Mouse (Mus musculus) right cerebral cortex, adult 2 months (tissue): ENCODE measurements around the gene Zfyve27.
A peak's percentile ranks its signal among the peaks of the same experiment; 100 is the strongest.

ENCODE experiments used
- DNase-seq, 2 experiments: peaks; one replicate each; pipeline ENCODE4 v3.0.0; 2021 to 2022; ENCODE audit warnings: low spot score in 2 of 2

Gene Zfyve27

GRCm38 (mm10) chr19:42177461-42177860 is 13.7 kb downstream of the Zfyve27 start:
- DNase-seq, result no peak

GRCm38 (mm10) chr19:42179356-42179755 is 15.6 kb downstream of the Zfyve27 start:
- no peak for DNase-seq

GRCm38 (mm10) chr19:42182673-42183072 is 18.9 kb downstream of the Zfyve27 start:
- DNase-seq, result no peak

GRCm38 (mm10) chr19:42189735-42190134 is 26.0 kb downstream of the Zfyve27 start:
- no peak for DNase-seq

GRCm38 (mm10) chr19:42190494-42190893 is 26.7 kb downstream of the Zfyve27 start:
- peak; percentile 59 to 62 for DNase-seq

- DNase-seq, result no peak
Measured at GRCm38 (mm10) chr19:42193311-42193710, 29.6 kb downstream of the Zfyve27 start.

GRCm38 (mm10) chr19:42196378-42196777 is 32.6 kb downstream of the Zfyve27 start:
- DNase-seq, result no peak

GRCm38 (mm10) chr19:42197066-42197465 is 33.3 kb downstream of the Zfyve27 start:
- peak in 1 of 2 experiments; percentile 17 for DNase-seq

GRCm38 (mm10) chr19:42198026-42198425 is 34.3 kb downstream of the Zfyve27 start:
- no peak for DNase-seq

- no peak for DNase-seq
Measured at GRCm38 (mm10) chr19:42201696-42202381, 38.1 kb downstream of the Zfyve27 start, which contains the start of gene Sfrp5. Sfrp5 (minus strand) TSS chr19:42202252.

GRCm38 (mm10) chr19:42202467-42202866 is 38.7 kb downstream of the Zfyve27 start:
- no peak for DNase-seq

- DNase-seq, result no peak
Measured at GRCm38 (mm10) chr19:42204306-42204705, 40.6 kb downstream of the Zfyve27 start.

GRCm38 (mm10) chr19:42205201-42205600 is 41.5 kb downstream of the Zfyve27 start:
- DNase-seq, result no peak

- no peak for DNase-seq
Measured at GRCm38 (mm10) chr19:42209485-42209884, 45.7 kb downstream of the Zfyve27 start.

GRCm38 (mm10) chr19:42209976-42210375 is 46.2 kb downstream of the Zfyve27 start:
- DNase-seq, result no peak

GRCm38 (mm10) chr19:42211936-42212335 is 48.2 kb downstream of the Zfyve27 start:
- DNase-seq, result no peak

GRCm38 (mm10) chr19:42214601-42215000 is 50.9 kb downstream of the Zfyve27 start:
- no peak for DNase-seq

GRCm38 (mm10) chr19:42216699-42217373 is 53.1 kb downstream of the Zfyve27 start:
- no peak for DNase-seq

GRCm38 (mm10) chr19:42217374-42217763 is 53.6 kb downstream of the Zfyve27 start:
- peak; percentile 48 to 72 for DNase-seq

GRCm38 (mm10) chr19:42226451-42226850 is 62.7 kb downstream of the Zfyve27 start:
- peak; percentile 28 to 32 for DNase-seq

- DNase-seq, result no peak
Measured at GRCm38 (mm10) chr19:42229499-42230287, 65.9 kb downstream of the Zfyve27 start.

- DNase-seq, result no peak
Measured at GRCm38 (mm10) chr19:42230288-42230568, 66.5 kb downstream of the Zfyve27 start.

GRCm38 (mm10) chr19:42230986-42231385 is 67.2 kb downstream of the Zfyve27 start:
- no peak for DNase-seq
